Mouse (Mus musculus) kidney, postnatal 0 days (tissue): Measurements from ENCODE around the gene Klhl24. TPM values are rescaled to one million over a fixed set of nuclear protein-coding genes. Genes with fewer than 3 reads are reported as not detected.

Experiments used
- ATAC-seq: fragments of 200-750 bp; cut with Nextera tagmentation; replicated peaks from 2 replicates; pipeline ENCODE4 v1.8.0; 2017; ENCODE audit warnings: low read depth, moderate number of reproducible peaks, moderate TSS enrichment, moderate library complexity; ENCODE audit not compliant: low FRiP score
- DNase-seq: peaks from one replicate; pipeline ENCODE4 v3.0.0-alpha.2; 2016; ENCODE audit warnings: low spot score
- H3K27ac ChIP-seq: fragments of 300-500 bp; sonication (generic); 2 replicates; pipeline ENCODE4 v1.5.1; 2014; ENCODE audit warnings: mild to moderate bottlenecking
- H3K27me3 ChIP-seq: fragments of 300-500 bp; sonication (generic); 2 replicates; pipeline ENCODE4 v1.6.1; 2014; ENCODE audit warnings: low read length, mixed read lengths; ENCODE audit not compliant: insufficient read depth
- H3K36me3 ChIP-seq: fragments of 300-500 bp; sonication (generic); 2 replicates; pipeline ENCODE4 v1.6.1; 2014; ENCODE audit warnings: low read length, mixed read lengths; ENCODE audit not compliant: insufficient read depth
- H3K4me1 ChIP-seq: fragments of 300-500 bp; sonication (generic); replicated peaks from 2 replicates; pipeline ENCODE4 v1.6.1; 2014; ENCODE audit warnings: antibody characterized with exemption, low read length, mixed read lengths; ENCODE audit not compliant: insufficient read depth
- H3K4me2 ChIP-seq: fragments of 300-500 bp; sonication (generic); 2 replicates; pipeline ENCODE4 v1.6.1; 2014; ENCODE audit warnings: mild to moderate bottlenecking, low read length, moderate library complexity, mixed read lengths
- H3K4me3 ChIP-seq: fragments of 300-500 bp; sonication (generic); replicated peaks from 2 replicates; pipeline ENCODE4 v1.5.1; 2014; ENCODE audit warnings: low read depth, low read length
- H3K9ac ChIP-seq: fragments of 300-500 bp; sonication (generic); 2 replicates; pipeline ENCODE4 v1.6.1; 2014; ENCODE audit warnings: low read depth, low read length
- H3K9me3 ChIP-seq: fragments of 300-500 bp; sonication (generic); replicated peaks from 2 replicates; pipeline ENCODE4 v1.6.1; 2016; ENCODE audit warnings: low read length, inconsistent platforms, mixed read lengths
- CTCF ChIP-seq: IDR thresholded peaks from 2 replicates; pipeline ENCODE4 v1.5.1; 2016; ENCODE audit warnings: antibody characterized with exemption, low read depth, mild to moderate bottlenecking, moderate library complexity
- WGBS: fragments of 180-500 bp; shearing (Covaris S2); extraction: QIAGEN DNeasy Blood & Tissue Kit; methylation state at CpG from one replicate; pipeline ENCODE4 v1.1.7; 2014; 5-methylcytosine and 5-hydroxymethylcytosine counted together
- polyA plus RNA-seq: library from polyadenylated mRNA; unstranded; fragments of >200 nt; fragmentation: Nextera tagmentation; extraction: Ambion mirVana; gene quantifications from 2 replicates; pipeline ENCODE4 v1.2.1, GENCODE M21; 2015

Klhl24 gene
- polyA plus RNA-seq, 1 experiment from 2014 or later: 38.7 TPM

- Histone ChIP-seq H3K27ac (no peak overlapping the region), H3K27me3 (no peaks in the 10 kb centered on the region), H3K4me1 (no peaks in the 10 kb centered on the region), H3K9me3 (no peaks in the 10 kb centered on the region), H3K9ac (no peak overlapping the region), H3K36me3 (no peaks in the 10 kb centered on the region; the same call in 1 of the 2 replicates), H3K4me2 (no peak overlapping the region), H3K4me3 (no peak overlapping the region)
- DNase-seq (no peak), ATAC-seq (no peak)
- 52% methylated on average over 2 of the region's 2 CpGs for WGBS
- TF ChIP-seq CTCF: no peak
These were observed 33.1 kb downstream of the Klhl24 start for GRCm38 (mm10) chr16:20130397-20130796.

GRCm38 (mm10) chr16:20140772-20141531, 43.6 kb downstream of the Klhl24 start, which contains the start of gene Yeats2:
Gene Yeats2 (plus strand): TSS chr16:20141063.
- DNase-seq: peak; percentile 86
- peak within 1 kb of the TSS; percentile 94 for H3K9ac ChIP-seq
- peak within 1 kb of the TSS; percentile 61 for H3K4me2 ChIP-seq
- no peaks in the 10 kb centered on the region for H3K36me3 ChIP-seq
- no peaks in the 10 kb centered on the region for H3K27me3 ChIP-seq
- ATAC-seq: peak; percentile 94
- H3K4me3 ChIP-seq: peak within 1 kb of the TSS; percentile 92
- WGBS: under 1% methylated on average over 78 of the region's 92 CpGs
- H3K27ac ChIP-seq: peak within 1 kb of the TSS; percentile 94
- no peaks in the 10 kb centered on the region for H3K9me3 ChIP-seq
- peaks cover 4% of the 10 kb centered on the region; the same call in 1 of the 2 replicates for H3K4me1 ChIP-seq
- peak; percentile 12; the same call in 1 of the 2 replicates for TF ChIP-seq CTCF

GRCm38 (mm10) chr16:20144568-20144967, 47.2 kb downstream of the Klhl24 start:
- Histone ChIP-seq H3K9ac (no peak overlapping the region), H3K4me1 (peaks cover 4% of the 10 kb centered on the region; the same call in 1 of the 2 replicates), H3K9me3 (no peaks in the 10 kb centered on the region), H3K4me2 (no peak overlapping the region), H3K27ac (no peak overlapping the region), H3K4me3 (no peak overlapping the region), H3K27me3 (no peaks in the 10 kb centered on the region), H3K36me3 (no peaks in the 10 kb centered on the region)
- ATAC-seq: no peak
- WGBS: 97% methylated on average over 3 of the region's 3 CpGs
- TF ChIP-seq CTCF: no peak
- DNase-seq: no peak

- 44% methylated on average over 5 of the region's 5 CpGs for WGBS
- TF ChIP-seq CTCF: no peak
- no peak for DNase-seq
- H3K27me3 ChIP-seq: no peaks in the 10 kb centered on the region
- no peak overlapping the region for H3K4me3 ChIP-seq
- no peaks in the 10 kb centered on the region for H3K4me1 ChIP-seq
- H3K36me3 ChIP-seq: peaks cover 19% of the 10 kb centered on the region
- ATAC-seq: no peak
- H3K27ac ChIP-seq: no peak overlapping the region
- no peak overlapping the region for H3K4me2 ChIP-seq
- H3K9ac ChIP-seq: no peak overlapping the region
- no peaks in the 10 kb centered on the region for H3K9me3 ChIP-seq
These were observed 54.6 kb downstream of the Klhl24 start for GRCm38 (mm10) chr16:20151991-20152390.

- ATAC-seq: no peak
- TF ChIP-seq CTCF: no peak
These were observed 56.4 kb downstream of the Klhl24 start for GRCm38 (mm10) chr16:20153742-20154141.

DNA sequence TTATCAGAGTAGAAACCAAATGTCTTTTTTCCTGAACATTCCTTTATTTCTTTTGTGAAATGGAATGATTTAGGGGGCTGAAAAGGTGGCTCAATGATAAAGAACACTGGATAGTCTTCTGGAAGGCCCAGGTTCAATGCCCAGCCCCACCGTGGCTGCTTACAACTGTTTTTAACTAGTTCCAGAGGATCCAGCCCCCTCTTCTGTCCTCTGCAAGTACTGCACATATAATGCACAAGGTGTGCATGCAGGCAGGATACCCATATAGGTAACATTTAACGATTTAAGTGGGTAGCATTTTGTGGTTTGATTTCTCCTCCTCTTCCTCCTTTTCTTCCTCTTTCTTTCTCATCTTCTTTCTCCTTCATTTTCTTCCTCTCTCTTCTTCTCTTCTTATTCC, 62.8 kb downstream of the Klhl24 start:
- 89% methylated on average over 2 of the region's 2 CpGs for WGBS
- Histone ChIP-seq H3K4me1 (no peaks in the 10 kb centered on the region), H3K27me3 (no peaks in the 10 kb centered on the region), H3K9me3 (no peaks in the 10 kb centered on the region), H3K36me3 (peaks cover 70% of the 10 kb centered on the region), H3K9ac (no peak overlapping the region), H3K27ac (no peak overlapping the region), H3K4me3 (no peak overlapping the region), H3K4me2 (no peak overlapping the region)
- no peak for DNase-seq
- no peak for ATAC-seq
- peak; percentile 5; the same call in 1 of the 2 replicates for TF ChIP-seq CTCF

More at GRCm38 (mm10) chr16:20153742-20154141, 56.4 kb downstream of the Klhl24 start:
- WGBS: 79% methylated on average over 3 of the region's 3 CpGs
- H3K27me3 ChIP-seq: no peaks in the 10 kb centered on the region
- no peak overlapping the region for H3K4me3 ChIP-seq
- H3K27ac ChIP-seq: no peak overlapping the region
- no peak for DNase-seq
- H3K36me3 ChIP-seq: peaks cover 28% of the 10 kb centered on the region
- no peak overlapping the region for H3K4me2 ChIP-seq
- no peak overlapping the region for H3K9ac ChIP-seq
- no peaks in the 10 kb centered on the region for H3K9me3 ChIP-seq
- no peaks in the 10 kb centered on the region for H3K4me1 ChIP-seq
